17 mouse cellular contexts compared by ENCODE assay signal in genomic region chr12:103484200-103484972, GRCm38 (mm10). TPM values are rescaled to one million over a fixed set of nuclear protein-coding genes. Genes with fewer than 3 reads are reported as not detected.
DNase-seq lines count a peak whose midpoint lies in the region; ATAC-seq and TF ChIP-seq lines count a peak whose summit lies in the region.
"Not testable (repeated sequence)": the region's sequence is repeated elsewhere in the genome, so short reads cannot be mapped to it uniquely, and the experiment has no call there.
"Had no signal": no experiment of that assay in that cellular context is flagged by ENCODE, and none has a peak within 500 bp of the region (broad histone marks: within the 10 kb centered on the region; RNA-seq: fewer than 3 reads in every experiment).

No protein-coding gene starts in this region.

- TF ChIP-seq POLR2A in small intestine, adult 2 months (IDR thresholded peaks at IDR 0.05; ENCODE audit: low read depth, low read length) = not testable (repeated sequence)

- TF ChIP-seq CTCF in intestine, postnatal 0 days (IDR thresholded peaks at IDR 0.05; ENCODE audit: low read depth); small intestine, adult 2 months (IDR thresholded peaks at IDR 0.05; ENCODE audit: extremely low read depth, insufficient read length, insufficient replicate concordance, low read depth, low read length): not testable (repeated sequence)

- H3K4me2 ChIP-seq in intestine, embryonic 15.5 days (replicated peaks); intestine, postnatal 0 days (replicated peaks; ENCODE audit: low read depth): not testable (repeated sequence)

- peak; percentile 76 for ATAC-seq in intestine, embryonic 15.5 days
- peak; percentile 89 for ATAC-seq in intestine, postnatal 0 days

- not testable (repeated sequence) for H3K9me3 ChIP-seq in intestine, embryonic 15.5 days; intestine, postnatal 0 days (ENCODE audit: control insufficient read depth)

- H3K36me3 ChIP-seq in intestine, embryonic 15.5 days; intestine, postnatal 0 days (ENCODE audit: control insufficient read depth, insufficient read depth); small intestine, adult 2 months (ENCODE audit: control insufficient read depth, insufficient read depth, low read length): not testable (repeated sequence)

- peak; percentile 14 for DNase-seq in ES-CJ7 (ENCODE audit: low read depth, low spot score)
- DNase-seq in ZHBTc4 (ENCODE audit: low read depth, low spot score) = peak; percentile 10
- DNase-seq in testis, postnatal 10 days (ENCODE audit: low spot score) = peak; percentile 42
- DNase-seq in urinary bladder, postnatal 4 days (ENCODE audit: low spot score in 2 of 2) = peak; percentile 13 to 56

- not testable (repeated sequence) for H3K4me3 ChIP-seq in brown adipose tissue, adult 24 weeks (ENCODE audit: insufficient read depth, low read depth, low read length); intestine, embryonic 15.5 days (replicated peaks); intestine, postnatal 0 days (ENCODE audit: low read depth, low read length); small intestine, adult 2 months (ENCODE audit: low read depth, low read length)

- H3K9ac ChIP-seq in intestine, embryonic 15.5 days; intestine, postnatal 0 days (ENCODE audit: low read depth, low read length): not testable (repeated sequence)

- peak overlapping the region; percentile 97; the same call in 1 of the 2 replicates for H3K27ac ChIP-seq in brown adipose tissue, adult 24 weeks (replicated peaks; ENCODE audit: low read depth, low read length)
- not testable (repeated sequence) for H3K27ac ChIP-seq in intestine, embryonic 15.5 days; intestine, postnatal 0 days (ENCODE audit: low read depth, low read length)
- H3K27ac ChIP-seq in small intestine, adult 2 months (ENCODE audit: insufficient read depth, low read depth, low read length) = peak overlapping the region; percentile 70

- H3K27me3 ChIP-seq in intestine, embryonic 15.5 days (replicated peaks); intestine, postnatal 0 days (replicated peaks; ENCODE audit: control insufficient read depth, insufficient read depth, low read length); small intestine, adult 2 months (ENCODE audit: control insufficient read depth, insufficient read depth, low read length): not testable (repeated sequence)

- 56% methylated on average over 9 of the region's 9 CpGs for WGBS in intestine, embryonic 15.5 days
- 40% methylated on average over 9 of the region's 9 CpGs for WGBS in intestine, postnatal 0 days
- 42% methylated on average over 9 of the region's 9 CpGs for WGBS in small intestine, adult 2 months

- peaks cover 28% of the 10 kb centered on the region for H3K4me1 ChIP-seq in brown adipose tissue, adult 24 weeks (ENCODE audit: control insufficient read depth, insufficient read depth, insufficient read length, low read length)
- H3K4me1 ChIP-seq in intestine, embryonic 15.5 days (replicated peaks); intestine, postnatal 0 days (replicated peaks; ENCODE audit: control insufficient read depth, insufficient read depth, low read length): not testable (repeated sequence)
- peaks cover 27% of the 10 kb centered on the region; the same call in 1 of the 2 replicates for H3K4me1 ChIP-seq in small intestine, adult 2 months (ENCODE audit: control insufficient read depth, insufficient read depth, insufficient read length, low read length)

RNA-seq across cellular contexts. Expression of gene Ifi27l2b, which starts 27.4 kb away (rescaled TPM):
- polyA plus RNA-seq in brown adipose tissue, adult 24 weeks (2012; ENCODE audit: insufficient read depth, insufficient read length, missing spikeins) = not detected in 2 replicates
- 25.4 and 30.5 TPM in 2 replicates for polyA plus RNA-seq in intestine, embryonic 15.5 days (2015; fragmentation: Nextera tagmentation; extraction: Ambion mirVana)
- polyA plus RNA-seq in intestine, postnatal 0 days (2015; fragmentation: Nextera tagmentation; extraction: Ambion mirVana) = 505 and 529 TPM in 2 replicates
- polyA plus RNA-seq in small intestine, adult 2 months (2012; rRNA removed) = 652 and 1,447 TPM in 2 replicates
- polyA plus RNA-seq: adrenal gland, adult 2 months; embryonic facial prominence, embryonic 11.5 days; embryonic facial prominence, embryonic 13.5 days; erythroblast, embryonic 14.5 days; forebrain, embryonic 10.5 days; forebrain, embryonic 12.5 days; forebrain, embryonic 14.5 days; forebrain, embryonic 16.5 days; frontal cortex, adult 2 months had no signal

RNA-seq across cellular contexts. Expression of gene Ifi27l2a, which starts 40.9 kb away (rescaled TPM):
- 1,113 and 2,189 TPM in 2 replicates for polyA plus RNA-seq in brown adipose tissue, adult 24 weeks (2012; ENCODE audit: insufficient read depth, insufficient read length, missing spikeins)
- 19.2 and 20.8 TPM in 2 replicates for polyA plus RNA-seq in intestine, embryonic 15.5 days (2015; fragmentation: Nextera tagmentation; extraction: Ambion mirVana)
- 86.6 and 95.5 TPM in 2 replicates for polyA plus RNA-seq in intestine, postnatal 0 days (2015; fragmentation: Nextera tagmentation; extraction: Ambion mirVana)
- 286 and 307 TPM in 2 replicates for polyA plus RNA-seq in small intestine, adult 2 months (2012; rRNA removed)

RNA-seq across cellular contexts. Expression of gene Ppp4r4, which starts 47.7 kb away (rescaled TPM):
- polyA plus RNA-seq in brown adipose tissue, adult 24 weeks (2012; ENCODE audit: insufficient read depth, insufficient read length, missing spikeins) = 1.0 and 3.8 TPM in 2 replicates
- 1.2 and 1.3 TPM in 2 replicates for polyA plus RNA-seq in intestine, embryonic 15.5 days (2015; fragmentation: Nextera tagmentation; extraction: Ambion mirVana)
- polyA plus RNA-seq in intestine, postnatal 0 days (2015; fragmentation: Nextera tagmentation; extraction: Ambion mirVana) = 0.56 and 0.65 TPM in 2 replicates
- polyA plus RNA-seq in small intestine, adult 2 months (2012; rRNA removed) = 0.06 and 0.24 TPM in 2 replicates
- polyA plus RNA-seq: erythroblast, embryonic 14.5 days had no signal

RNA-seq across cellular contexts. Expression of gene Ifi27, which starts 50.4 kb away (rescaled TPM):
- 2,121 and 2,899 TPM in 2 replicates for polyA plus RNA-seq in brown adipose tissue, adult 24 weeks (2012; ENCODE audit: insufficient read depth, insufficient read length, missing spikeins)
- 45.6 and 48.8 TPM in 2 replicates for polyA plus RNA-seq in intestine, embryonic 15.5 days (2015; fragmentation: Nextera tagmentation; extraction: Ambion mirVana)
- polyA plus RNA-seq in intestine, postnatal 0 days (2015; fragmentation: Nextera tagmentation; extraction: Ambion mirVana) = 79.3 and 84.8 TPM in 2 replicates
- 96.5 and 170 TPM in 2 replicates for polyA plus RNA-seq in small intestine, adult 2 months (2012; rRNA removed)

RNA-seq across cellular contexts. Expression of gene Ddx24, which starts 58.8 kb away (rescaled TPM):
- polyA plus RNA-seq in brown adipose tissue, adult 24 weeks (2012; ENCODE audit: insufficient read depth, insufficient read length, missing spikeins) = 47.9 and 50.2 TPM in 2 replicates
- 90.6 and 99.4 TPM in 2 replicates for polyA plus RNA-seq in intestine, embryonic 15.5 days (2015; fragmentation: Nextera tagmentation; extraction: Ambion mirVana)
- polyA plus RNA-seq in intestine, postnatal 0 days (2015; fragmentation: Nextera tagmentation; extraction: Ambion mirVana) = 84.6 and 106 TPM in 2 replicates
- polyA plus RNA-seq in small intestine, adult 2 months (2012; rRNA removed) = 12.5 and 21.8 TPM in 2 replicates

Comparison
In these comparisons a context has a peak if more than half of its experiments do, and no peak if none do; other contexts are left out.
1. RNA of gene Ifi27l2b, which starts 27.4 kb away (polyA plus RNA-seq): 652 to 1,447 TPM in small intestine, adult 2 months, 505 to 529 TPM in intestine, postnatal 0 days and 25.4 to 30.5 TPM in intestine, embryonic 15.5 days; not detected in brown adipose tissue, adult 24 weeks; every median in the first group is over 10 times any median in the second.
2. Peak in every context shown above with its lines, with median percentiles within 50 percentile points of each other: DNase-seq.